Mouse (Mus musculus) C2C12 (cell line): ENCODE results near the gene Scgb1b30.

ENCODE experiments used
- CEBPB ChIP-seq: IDR thresholded peaks from one replicate; pipeline ENCODE4 v1.6.1; 2011; ENCODE audit warnings: low read depth, mild to moderate bottlenecking, control low read depth, moderate library complexity
- CTCF ChIP-seq: IDR thresholded peaks from one replicate; pipeline ENCODE4 v1.5.1; 2011; ENCODE audit not compliant: control insufficient read depth, insufficient read depth, insufficient read length
- FOSL1 ChIP-seq: IDR thresholded peaks from one replicate; pipeline ENCODE4 v1.8.0; 2011; ENCODE audit warnings: mild to moderate bottlenecking, low read length; ENCODE audit not compliant: poor library complexity, insufficient read depth, severe bottlenecking
- MAX ChIP-seq: IDR thresholded peaks from one replicate; pipeline ENCODE4 v1.6.1; 2011; ENCODE audit warnings: mild to moderate bottlenecking, control low read depth
- MYOD1 ChIP-seq: IDR thresholded peaks from one replicate; pipeline ENCODE4 v1.6.1; 2011; ENCODE audit warnings: low read depth; ENCODE audit not compliant: control insufficient read depth, insufficient read length
- MYOG ChIP-seq: IDR thresholded peaks from one replicate; pipeline ENCODE4 v1.6.1; 2011; ENCODE audit not compliant: control insufficient read depth, insufficient read length; ENCODE audit errors: extremely low read depth

- TF ChIP-seq CTCF (no peak), MYOG (no peak), MAX (no peak), FOSL1 (no peak), MYOD1 (no peak), CEBPB (no peak)
Measured at GRCm38 (mm10) chr7:34139493-34139892, 44.3 kb downstream of the Scgb1b30 start.
